Mouse (Mus musculus) lung, postnatal 4 days (tissue): ENCODE data around the gene Wars2.

ENCODE experiments used
- DNase-seq, 2 experiments: peaks; one replicate each; pipeline ENCODE4 v3.0.0; 2021

Gene Wars2

DNA sequence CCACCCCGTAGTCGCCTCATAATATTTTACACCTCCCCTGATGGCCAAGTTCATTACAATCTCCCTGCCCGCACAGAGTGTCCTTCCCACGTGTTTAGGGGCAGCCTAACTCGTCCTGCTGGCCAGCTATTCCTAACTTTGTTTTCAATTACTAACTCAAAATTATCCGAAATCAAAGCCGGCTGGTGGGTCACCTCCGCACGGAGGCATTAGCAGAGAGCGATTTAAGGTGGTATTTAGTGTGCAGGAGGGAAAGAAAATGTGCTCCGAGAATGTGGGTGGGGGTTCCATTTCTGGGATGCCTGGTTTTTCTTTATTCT is 108.6 kb downstream of the Wars2 start:
- no peak for DNase-seq

DNA sequence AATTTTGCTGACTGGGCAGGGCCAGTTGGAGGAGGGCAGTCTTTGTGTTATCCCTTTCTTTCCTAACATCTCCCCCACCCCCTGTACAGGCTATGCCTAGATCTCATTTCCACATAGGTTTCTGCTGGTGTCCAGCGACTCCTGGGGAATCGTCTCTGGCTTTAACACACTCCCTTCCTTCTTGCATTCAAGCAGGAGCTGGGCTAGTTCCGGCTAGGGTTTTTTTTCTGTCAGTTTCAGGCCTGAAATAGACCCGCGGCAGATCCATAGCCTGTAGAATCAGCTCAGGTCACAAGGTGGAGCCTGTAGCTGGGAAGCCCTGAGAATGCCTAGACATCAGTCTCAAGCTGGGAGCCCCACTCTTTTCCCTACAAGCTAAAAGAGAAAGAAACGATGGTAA is 109.0 kb downstream of the Wars2 start:
- no peak for DNase-seq

DNA sequence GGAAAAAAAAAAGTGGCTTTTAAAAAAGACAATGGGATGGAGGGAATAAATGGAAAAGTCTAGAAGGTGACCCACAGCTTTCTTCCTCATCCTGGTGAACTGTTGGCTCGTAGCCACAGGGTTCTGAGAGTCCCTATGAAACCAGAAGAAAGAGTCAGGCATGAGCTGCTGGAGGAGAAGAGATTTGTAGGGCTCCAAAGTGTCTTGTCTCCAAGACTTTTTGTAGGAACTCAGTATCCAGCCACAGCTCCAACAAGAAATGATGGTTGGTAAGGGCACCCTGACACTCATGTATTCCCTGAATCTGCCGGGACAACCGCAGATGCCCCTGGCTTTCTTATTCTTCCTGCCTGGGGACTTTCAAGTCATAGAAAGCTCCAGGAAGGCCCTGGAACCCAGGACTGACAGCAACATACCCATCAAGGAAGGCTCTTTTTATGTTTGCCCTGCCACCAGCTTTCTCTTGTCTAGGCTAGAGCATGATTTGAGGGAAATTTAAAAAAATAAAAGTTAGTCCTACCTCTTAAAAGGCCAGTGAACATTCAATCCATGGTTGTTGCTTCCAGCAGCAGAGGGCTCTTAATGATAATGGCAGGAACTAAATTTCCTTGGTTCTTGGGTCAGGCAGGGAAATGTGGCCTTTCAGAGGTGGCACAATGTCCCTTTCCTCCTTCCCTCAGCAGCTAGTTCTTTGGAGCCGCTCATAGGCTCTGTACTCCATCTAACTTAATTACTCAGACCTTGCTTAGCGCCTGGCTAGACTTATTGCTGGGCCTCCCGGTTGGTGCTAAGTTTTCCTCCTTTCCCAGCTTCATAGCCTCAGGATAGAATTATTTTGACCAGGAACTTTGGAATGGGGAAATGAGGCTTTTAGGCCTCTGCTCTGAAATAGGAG is 110.7 kb downstream of the Wars2 start:
- DNase-seq: no peak

DNA sequence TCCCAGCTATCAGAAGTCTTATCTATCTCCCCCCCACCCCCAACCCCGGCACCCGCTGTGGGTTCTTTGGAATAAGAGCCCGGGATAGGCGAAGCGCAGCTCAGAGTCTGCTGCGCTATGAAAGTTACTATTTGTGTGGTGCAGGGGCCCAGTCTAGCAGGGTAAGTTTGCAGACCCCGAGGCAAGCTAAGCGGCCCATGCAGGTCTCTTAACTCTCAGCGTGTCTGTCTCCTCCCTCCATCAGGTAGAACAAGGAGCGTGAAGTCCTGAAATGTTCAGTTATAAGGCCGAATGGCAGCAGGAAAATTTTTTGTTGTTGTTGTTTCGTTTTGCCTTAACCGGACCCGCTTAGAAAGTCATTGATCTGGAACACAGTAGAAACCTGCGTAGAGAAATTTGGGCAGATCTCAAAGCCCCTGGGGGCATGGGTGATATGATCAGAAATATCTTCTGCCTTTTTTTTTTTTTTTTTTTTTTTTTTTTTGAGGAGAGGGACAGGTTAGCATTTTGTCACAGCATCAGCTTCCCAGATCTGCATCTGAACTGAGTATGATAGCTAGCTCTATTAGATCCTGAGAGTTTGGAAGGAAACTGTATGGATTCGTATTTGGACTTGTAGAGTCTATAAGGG is 111.7 kb downstream of the Wars2 start:
- DNase-seq: no peak

DNA sequence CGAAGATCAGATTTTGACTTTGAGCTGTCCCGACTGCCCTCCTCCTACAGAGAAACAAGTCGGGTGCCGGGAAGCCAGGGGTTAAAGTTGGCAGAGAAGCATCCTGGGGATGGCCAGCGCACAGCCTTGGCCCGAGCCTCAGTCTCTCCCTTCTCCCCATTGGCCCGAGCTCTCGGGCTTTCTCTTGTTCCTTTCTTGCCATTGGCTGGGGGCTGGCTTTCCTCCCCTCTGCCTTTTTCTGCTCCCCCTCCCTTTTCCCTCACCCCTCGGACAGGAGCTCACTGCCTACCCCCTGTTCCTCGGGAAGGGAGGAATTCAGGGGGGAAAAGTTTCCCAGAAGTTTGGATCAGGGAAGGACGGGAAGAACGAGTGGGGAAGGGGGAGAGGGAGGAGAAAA is 112.2 kb downstream of the Wars2 start:
- no peak for DNase-seq

DNA sequence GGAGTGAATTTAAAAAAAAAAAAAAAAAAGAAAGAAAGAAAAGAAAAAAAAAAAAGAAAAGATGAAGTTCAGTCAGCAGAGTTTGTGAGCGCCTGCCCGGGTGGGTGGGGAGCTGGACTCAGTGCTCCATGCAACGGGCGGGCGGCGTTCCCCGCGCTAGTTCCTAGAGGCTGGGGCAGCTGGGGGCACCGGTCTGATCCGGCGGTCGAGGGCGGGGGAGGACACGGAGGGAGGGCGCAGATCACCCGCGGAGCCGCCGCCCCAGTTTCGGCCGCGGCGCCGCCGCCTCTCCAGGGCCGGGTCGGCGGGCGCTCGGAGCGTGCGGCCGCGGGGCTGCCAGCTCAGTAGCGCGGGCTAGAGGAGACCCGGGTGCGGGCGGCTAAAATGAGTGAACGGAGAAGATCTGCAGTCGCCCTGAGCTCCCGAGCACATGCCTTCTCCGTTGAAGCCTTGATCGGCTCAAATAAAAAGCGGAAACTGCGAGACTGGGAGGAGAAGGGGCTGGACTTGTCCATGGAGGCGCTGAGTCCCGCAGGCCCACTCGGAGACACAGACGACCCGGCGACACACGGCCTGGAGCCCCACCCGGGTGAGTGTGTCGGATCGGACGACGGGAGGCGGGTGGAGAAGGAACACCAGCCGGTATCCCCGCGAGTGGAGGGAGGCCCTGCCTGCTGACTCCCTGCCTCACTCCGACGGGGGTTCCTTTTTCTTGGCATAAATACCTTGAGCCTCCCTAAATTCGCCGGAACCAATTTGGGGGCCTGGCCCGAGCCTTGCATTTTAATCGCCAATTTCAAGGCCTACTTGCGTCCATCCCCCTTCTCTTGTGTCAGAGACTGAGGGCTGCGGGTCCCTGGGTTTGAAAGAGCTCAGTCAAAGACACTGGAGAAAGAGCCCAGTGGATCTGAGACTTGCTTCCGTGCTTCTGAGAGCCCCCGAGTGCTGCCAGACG is 112.9 kb downstream of the Wars2 start:
- DNase-seq: peak; percentile 35 to 40

DNA sequence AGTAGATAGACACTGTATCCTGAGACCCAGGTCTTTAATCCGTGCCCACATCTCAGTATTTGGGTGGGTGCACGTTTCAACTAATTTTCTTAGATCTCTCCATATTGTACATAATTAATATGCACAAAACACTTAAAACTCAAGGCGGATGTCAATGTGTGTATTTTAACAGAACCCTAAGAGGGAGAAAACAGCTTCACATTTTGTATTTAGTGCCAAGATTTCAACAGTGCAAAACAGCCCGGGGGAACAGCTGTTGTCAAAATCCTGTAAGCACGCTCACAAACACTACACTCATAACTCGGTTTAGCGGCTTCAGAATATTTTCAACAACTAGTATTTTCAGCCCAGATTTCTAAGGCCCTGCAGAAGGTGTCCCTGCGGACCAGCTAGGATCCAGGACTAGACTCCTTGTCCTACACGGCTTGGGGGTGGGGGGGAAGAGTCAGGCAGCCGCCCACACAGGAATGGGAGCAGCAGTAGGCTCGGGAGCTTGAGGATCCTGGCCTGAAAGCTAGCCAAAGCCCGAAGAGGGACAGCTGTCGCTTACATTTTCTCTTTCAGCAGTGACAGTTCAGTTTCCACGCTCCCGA is 113.8 kb downstream of the Wars2 start:
- DNase-seq: no peak

DNA sequence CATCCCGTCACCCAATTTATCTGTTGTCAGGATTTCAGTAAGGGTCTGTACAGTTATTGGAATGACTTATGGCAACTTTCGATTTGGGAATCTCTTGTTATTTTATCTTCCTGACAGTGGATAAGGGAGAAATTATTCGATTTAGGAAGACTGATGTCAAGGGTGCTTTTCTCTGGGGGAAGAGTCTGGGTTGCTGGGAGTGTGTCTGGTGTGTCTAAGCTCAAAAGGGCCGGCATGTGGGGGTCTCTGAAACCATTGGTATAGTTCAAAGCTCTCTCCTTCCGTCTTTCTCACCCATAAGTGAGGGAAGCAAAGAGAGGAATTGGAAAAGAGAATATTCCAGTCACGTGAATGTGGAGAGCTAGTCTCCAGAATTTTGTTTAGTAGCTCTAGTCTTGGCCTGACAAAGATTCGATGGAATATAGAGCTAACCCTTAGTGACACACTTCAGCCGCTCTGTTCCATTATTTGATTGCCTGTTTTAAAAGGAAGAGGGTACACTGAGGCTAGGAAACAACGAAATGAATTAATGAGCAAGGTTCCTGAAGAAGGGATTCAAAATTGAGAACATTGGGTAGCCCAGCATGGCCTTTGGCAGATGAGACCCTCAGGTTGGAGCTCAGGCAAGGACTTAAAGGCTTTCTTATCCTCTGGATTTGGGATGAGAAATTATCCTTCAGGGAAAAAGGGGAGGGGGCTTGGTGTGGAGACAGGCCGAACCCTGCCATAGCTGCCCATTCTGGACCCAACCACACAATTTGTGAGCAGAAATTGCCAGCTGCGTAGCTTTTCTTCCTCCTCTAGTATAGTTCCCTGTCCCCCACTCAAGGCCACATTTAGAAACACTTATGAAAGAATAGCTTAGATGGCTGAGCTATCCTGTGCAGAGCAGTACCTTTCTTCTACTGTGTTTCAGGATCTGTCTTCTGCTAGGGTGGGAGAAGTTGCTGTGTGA is 114.8 kb downstream of the Wars2 start:
- no peak for DNase-seq

DNA sequence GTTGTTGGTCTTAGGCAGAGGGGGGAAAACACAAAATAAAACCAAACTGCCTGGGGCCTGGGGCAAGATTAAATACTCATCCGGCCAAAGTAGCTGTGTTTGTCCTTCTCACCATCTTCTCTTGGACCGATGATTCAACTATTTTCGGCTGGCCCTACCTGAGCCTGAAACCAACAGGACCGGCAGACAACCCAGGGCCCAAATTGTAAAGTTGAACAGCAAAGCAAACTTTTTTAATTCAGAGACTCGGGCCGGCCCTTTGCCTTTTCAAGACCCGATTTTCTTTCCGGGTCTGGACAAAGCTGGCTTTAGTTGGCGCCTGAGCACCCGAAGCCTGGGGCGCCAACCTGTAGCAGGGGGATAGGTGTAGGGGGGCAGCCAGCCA is 115.5 kb downstream of the Wars2 start:
- no peak for DNase-seq

DNA sequence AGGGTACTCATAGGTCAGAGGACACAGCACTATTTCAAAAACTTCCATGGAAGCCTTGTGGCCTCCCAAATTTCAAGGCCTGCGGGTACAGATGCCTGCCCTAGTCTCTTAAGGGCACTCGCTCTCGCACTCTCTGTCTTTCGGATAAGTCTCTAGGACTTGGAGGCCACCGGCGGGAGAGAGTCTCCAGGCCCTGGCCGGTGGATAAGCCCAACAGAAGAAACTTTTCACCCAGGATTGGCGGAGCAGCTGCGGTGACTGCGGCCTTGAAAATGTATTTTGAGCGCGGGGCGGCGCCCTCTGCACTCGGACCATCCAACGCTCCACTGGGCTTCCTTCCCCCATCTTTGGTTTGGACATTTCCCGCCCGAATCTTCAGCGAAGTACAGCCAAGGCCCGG is 115.9 kb downstream of the Wars2 start:
- DNase-seq: no peak

DNA sequence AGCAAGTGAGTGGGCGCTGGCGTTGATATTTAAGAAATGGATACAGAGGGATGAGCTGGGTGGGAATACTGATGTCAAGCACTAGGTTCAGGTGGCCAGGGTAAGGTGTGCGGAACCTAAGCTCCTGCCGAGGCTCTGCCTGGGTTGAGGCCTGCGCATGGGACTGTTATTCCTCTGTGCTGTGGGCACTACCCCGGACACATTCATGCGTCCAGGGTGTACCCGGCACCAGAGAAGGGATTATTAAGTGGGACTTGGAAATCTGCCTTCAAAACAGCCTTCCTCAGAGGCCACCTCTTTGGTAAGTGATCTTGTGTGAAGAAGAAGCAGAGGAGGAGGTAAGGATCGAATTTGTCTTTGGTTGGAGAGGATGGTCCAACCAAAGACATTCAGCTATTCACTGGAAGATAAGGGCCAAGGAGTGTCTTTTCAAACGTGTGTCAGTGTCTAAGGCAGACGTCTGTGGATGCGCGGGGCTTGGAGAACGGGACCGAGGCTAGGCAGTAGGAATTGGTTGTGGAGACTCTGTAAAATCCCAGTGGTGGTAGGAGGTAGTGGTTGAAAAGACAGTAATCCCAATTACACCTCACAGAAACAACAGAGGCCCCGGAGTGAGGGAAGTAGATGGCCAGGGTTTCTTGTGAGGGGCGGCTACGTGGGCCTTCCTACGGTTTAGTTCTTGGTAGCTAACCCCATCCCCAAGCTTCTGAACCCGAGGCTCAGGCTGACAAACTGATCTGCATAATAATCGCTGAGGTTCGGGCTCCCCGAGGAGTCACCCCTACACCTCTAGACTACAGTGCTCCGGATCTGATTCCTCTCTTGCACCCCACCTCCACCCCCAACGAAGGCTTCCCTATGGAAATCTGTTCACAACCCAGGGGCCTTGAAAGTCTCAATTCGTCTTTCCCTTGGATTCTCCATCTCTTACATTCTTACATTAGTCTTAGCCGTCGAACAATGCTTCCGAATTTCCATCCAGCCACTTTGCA is 117.0 kb downstream of the Wars2 start:
- DNase-seq: no peak

DNA sequence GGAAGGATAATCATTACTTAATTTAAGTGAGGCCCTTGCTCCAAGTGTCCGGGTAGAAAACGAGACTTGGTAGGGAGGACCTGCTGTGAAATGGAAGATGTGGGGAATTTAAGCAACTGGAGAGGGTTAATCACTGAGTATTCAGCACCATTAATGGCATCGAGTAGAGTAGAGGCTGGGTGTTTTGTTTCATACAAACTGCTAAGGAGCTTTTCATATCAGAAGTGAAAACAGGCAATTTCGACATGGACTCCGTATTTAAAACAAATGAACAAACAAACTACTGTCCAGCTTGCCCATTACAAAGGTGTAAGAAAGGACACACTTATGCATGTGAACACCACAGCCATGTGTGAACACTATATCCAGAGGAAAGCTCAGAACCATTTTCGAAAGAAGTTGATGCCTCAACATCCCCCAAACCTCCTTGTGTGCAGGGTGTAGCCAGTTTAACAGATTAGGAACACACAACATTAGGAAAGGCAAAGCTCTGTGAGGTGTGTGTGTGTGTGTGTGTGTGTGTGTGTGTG is 118.9 kb downstream of the Wars2 start:
- no peak for DNase-seq

DNA sequence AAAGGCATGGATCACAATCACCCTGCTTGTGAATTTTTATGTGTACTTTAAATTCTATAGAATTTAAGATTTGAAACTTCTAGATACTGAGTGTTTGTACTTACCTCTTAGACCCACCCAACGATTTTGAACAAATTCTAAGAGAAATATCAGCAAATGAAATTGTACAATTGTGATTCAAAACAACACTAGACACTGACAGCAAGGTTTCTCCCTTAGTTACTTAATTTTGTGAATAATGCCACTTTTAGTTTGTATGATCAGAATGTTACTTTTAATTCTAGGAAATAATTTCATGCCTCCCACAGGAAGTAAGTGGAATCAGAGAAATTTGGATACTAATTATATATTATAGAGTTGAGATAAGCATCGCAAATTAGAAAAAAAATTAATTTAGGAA is 119.5 kb downstream of the Wars2 start:
- no peak for DNase-seq

DNA sequence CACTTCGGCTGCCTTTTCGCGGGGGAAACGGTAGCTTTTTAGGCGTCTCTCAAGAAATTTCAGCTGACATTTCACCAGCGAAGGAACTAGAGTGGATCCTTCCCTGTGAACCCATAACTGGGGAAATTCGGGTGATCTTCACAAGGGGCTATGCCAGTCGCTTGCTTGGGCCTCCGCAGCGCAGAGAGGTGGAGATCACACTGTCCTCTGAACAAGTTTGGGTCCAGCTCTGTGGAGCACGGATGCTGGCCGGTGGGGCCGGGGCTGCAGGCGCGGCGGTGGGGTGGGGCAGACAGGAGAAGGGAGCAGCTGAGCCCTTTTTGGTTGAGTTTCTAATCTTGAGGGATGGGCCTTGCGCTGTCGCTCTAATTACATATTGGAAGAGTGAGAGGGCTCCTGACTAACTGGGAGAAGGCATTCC is 120.5 kb downstream of the Wars2 start:
- no peak for DNase-seq

DNA sequence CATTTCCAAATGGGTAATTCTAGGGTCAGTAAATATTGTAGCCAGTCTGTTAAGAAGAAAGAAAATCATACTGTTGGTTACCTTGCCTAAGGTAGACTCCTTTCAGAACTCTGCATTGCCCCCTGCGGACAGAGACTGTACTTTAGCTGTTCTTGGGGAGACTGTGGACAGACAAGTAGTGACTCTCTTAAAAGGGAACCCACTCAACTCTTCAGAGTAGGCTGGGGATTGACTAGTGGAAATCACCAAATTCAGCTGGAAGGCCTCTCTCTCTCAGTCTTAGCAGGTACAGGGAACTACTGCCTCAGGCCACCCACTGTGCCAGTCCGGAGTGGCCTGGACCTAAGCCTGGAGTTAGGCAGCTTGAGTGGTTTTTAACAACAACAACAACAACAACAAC is 121.1 kb downstream of the Wars2 start:
- no peak for DNase-seq

DNA sequence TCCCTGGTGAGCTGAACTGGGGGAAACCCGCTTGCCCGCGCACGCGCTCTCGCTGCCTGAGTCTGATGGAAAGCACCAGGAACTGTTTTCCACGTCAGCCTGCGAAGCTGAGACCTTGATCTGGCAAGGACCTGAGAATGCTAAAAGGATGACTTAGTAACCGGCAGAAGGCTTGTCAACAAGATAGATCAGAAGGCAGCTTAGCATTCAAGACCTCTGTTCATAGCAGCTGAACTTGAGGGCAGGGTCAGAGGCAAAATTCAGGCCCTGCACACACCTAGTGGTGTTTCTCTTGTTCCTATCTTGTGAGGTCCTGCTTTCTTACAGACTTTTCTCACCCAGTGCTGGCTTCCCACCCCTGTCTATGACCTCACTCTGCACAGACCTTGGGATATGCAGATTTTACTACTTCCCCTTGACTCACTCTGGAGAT is 122.6 kb downstream of the Wars2 start:
- DNase-seq: no peak

DNA sequence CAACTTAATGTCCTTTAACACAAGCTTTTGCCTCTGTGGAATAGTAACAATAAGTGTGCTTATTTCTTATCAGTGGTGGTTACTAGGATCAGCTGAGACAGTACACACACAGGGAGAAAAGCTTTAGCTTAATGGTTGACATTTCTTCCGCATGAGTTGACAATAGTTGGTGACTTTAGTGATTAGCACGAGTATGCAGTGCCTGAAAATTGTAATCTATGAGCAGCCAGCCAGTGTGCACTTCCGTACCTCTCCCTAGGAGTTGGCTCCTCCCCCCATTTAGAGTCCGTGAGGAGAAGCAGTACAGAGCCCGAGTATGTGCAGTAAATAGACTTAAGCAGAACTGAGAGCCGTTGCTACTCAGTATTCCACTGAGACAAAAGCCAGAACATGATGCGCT is 123.8 kb downstream of the Wars2 start:
- no peak for DNase-seq

DNA sequence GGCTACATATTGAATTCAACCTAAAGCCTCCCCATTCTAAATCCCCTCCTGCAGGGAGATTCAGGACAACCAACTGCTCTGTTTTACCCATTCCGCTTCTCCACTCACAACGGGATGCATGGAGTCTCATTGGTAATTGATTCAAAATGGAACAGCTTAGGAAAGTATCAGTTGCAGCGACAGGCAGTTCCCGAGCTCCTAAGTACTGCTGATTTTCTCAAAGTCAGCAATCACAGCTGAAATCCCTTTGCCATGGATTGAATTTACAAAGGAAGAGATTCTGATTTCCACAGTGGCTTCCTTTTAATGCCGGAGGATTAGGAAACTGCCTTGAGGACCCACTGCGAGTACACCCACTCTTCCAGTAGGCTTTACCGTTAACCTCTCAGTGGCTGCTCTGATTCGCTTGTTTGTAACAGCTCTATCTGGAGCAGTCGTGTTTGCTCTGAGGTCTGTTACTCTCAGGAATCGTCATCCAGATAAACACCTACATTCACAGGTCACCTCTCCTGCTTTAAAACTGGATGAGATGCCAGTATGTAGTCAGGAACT is 126.0 kb downstream of the Wars2 start:
- no peak for DNase-seq

DNA sequence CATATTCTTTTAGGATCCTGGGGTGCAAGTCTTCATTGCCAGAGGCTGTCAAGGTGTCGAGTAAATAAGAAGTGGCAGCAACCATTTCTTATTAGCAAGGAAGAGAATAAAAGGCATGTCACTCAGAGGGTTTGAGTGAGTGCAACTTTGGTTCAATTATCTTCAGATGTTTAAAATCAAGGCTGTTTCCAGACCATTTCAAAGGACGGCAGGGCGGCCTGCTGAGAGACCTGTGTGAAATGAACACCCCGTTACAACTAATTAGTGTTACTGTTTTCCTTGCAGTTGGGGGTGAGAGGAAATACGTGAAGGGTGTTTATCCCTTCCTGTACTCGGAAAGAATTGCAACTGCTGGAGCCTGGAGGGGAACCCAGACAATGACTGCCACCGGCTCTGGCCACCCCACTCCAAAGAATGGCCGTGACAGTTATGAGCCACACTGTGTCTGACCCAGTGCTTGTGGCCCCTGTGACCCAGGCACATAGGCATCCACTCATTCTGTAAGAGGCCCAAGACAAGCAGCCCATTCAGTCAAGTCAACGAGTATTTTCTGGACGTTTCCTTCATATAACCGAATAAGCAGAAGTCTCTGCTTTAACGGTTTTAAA is 137.2 kb downstream of the Wars2 start:
- no peak for DNase-seq

DNA sequence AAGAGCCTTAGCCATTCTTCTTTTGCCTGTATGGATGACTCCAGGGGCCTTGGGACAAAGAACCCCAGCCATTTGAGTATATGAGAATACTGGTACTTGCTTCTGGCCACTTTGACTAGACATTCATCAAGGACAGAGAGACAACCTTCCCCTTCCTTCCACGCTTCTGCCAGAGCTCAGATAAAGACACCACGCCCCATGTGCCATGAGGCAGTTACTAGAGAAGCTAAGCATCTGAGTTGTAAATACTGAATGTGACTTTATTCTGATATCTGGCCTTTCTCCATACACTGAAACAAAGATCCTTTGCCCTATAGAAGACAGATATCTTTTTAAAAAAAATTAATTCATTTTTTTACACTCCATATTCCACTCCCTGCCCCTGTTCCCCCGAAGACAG is 138.8 kb downstream of the Wars2 start:
- DNase-seq: no peak
